Mouse (Mus musculus): ENCODE data around the gene Prmt8. TPM values are rescaled to one million over a fixed set of nuclear protein-coding genes. Genes with fewer than 3 reads are reported as not detected.

The Prmt8 gene
- polyA plus RNA-seq, 1 experiment, result not detected

- 86% methylated on average over 6 of the region's 6 CpGs for WGBS
- Histone ChIP-seq H3K4me3 (ENCODE audit: control insufficient read depth, insufficient read depth, low read length) (no peak overlapping the region), H3K4me1 (replicated peaks; ENCODE audit: control insufficient read depth, insufficient read depth, low read length) (no peaks in the 10 kb centered on the region), H3K27me3 (ENCODE audit: control insufficient read depth, insufficient read depth, low read length) (no peaks in the 10 kb centered on the region), H3K27ac (ENCODE audit: control insufficient read depth, insufficient read depth, low read length) (no peak overlapping the region), H3K36me3 (ENCODE audit: control insufficient read depth, insufficient read depth, low read length) (no peaks in the 10 kb centered on the region)
- TF ChIP-seq POLR2A (IDR thresholded peaks at IDR 0.05; ENCODE audit: control insufficient read depth, extremely low read depth, insufficient read depth, low read length, poor library complexity), result no peak
- DNase-seq, result no peak
These were observed 28.1 kb downstream of the Prmt8 start for GRCm38 (mm10) chr6:127741162-127741561.

GRCm38 (mm10) chr6:127740711-127741110, 28.6 kb downstream of the Prmt8 start:
- 84% methylated on average over 9 of the region's 9 CpGs for WGBS
- no peak for TF ChIP-seq CTCF (IDR thresholded peaks at IDR 0.05; ENCODE audit: borderline replicate concordance, control insufficient read depth, extremely low read depth, insufficient read depth, low read length, poor library complexity)
- TF ChIP-seq POLR2A (IDR thresholded peaks at IDR 0.05; ENCODE audit: control insufficient read depth, extremely low read depth, insufficient read depth, low read length, poor library complexity), result no peak
- DNase-seq, result no peak
- H3K4me3 ChIP-seq (ENCODE audit: control insufficient read depth, insufficient read depth, low read length), result no peak overlapping the region
- no peaks in the 10 kb centered on the region for H3K36me3 ChIP-seq (ENCODE audit: control insufficient read depth, insufficient read depth, low read length)
- no peaks in the 10 kb centered on the region for H3K27me3 ChIP-seq (ENCODE audit: control insufficient read depth, insufficient read depth, low read length)
- no peak overlapping the region for H3K27ac ChIP-seq (ENCODE audit: control insufficient read depth, insufficient read depth, low read length)
- no peaks in the 10 kb centered on the region for H3K4me1 ChIP-seq (replicated peaks; ENCODE audit: control insufficient read depth, insufficient read depth, low read length)

GRCm38 (mm10) chr6:127739921-127740320, 29.4 kb downstream of the Prmt8 start:
- TF ChIP-seq CTCF (IDR thresholded peaks at IDR 0.05; ENCODE audit: borderline replicate concordance, control insufficient read depth, extremely low read depth, insufficient read depth, low read length, poor library complexity) (no peak), POLR2A (IDR thresholded peaks at IDR 0.05; ENCODE audit: control insufficient read depth, extremely low read depth, insufficient read depth, low read length, poor library complexity) (no peak)
- H3K27me3 ChIP-seq (ENCODE audit: control insufficient read depth, insufficient read depth, low read length), result no peaks in the 10 kb centered on the region
- no peak for DNase-seq
- H3K27ac ChIP-seq (ENCODE audit: control insufficient read depth, insufficient read depth, low read length), result no peak overlapping the region
- no peaks in the 10 kb centered on the region for H3K36me3 ChIP-seq (ENCODE audit: control insufficient read depth, insufficient read depth, low read length)
- H3K4me1 ChIP-seq (replicated peaks; ENCODE audit: control insufficient read depth, insufficient read depth, low read length), result no peaks in the 10 kb centered on the region
- H3K4me3 ChIP-seq (ENCODE audit: control insufficient read depth, insufficient read depth, low read length), result no peak overlapping the region
- 76% methylated on average over 5 of the region's 5 CpGs for WGBS

DNA sequence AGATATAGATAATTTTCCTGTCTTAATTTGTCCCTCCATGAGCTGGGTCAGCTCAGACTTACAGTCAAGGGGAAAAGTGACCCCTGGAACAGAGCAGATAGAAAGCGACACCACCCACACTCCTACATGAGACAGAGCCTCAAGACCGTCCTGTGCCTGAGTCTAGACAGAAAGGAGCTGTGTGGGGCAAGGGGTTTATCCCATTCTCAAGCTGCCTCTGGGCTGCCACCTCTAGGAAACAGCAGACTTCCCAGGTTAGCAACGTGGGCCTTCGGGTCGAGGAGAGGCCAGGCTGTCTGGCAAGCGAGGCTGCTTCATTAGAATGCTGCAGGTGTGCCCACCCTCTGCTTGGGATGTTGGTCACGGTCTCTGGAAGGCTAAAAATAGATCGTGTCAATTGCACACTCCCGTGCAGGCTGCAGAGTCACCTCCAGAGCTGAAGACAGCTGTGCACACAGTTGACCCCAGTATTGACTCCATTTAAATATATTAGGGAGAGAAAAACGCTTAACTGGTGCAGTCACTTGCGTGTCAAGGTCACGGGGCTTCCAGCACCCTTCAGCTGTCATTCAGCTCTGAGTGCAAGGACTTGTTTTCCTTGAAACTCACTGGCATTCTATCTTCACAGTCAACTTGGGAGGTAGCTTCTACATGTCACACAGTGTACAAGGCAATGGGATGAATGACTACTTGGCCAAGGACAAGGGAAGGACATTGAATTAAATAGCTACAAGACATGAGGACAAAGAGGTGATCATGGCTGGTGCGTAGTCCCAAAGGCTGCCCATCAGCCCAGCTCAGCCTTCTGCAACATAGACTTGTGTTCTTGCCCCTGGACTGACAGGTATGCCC, 33.9 kb downstream of the Prmt8 start:
- Histone ChIP-seq H3K27ac (ENCODE audit: control insufficient read depth, insufficient read depth, low read length) (no peak overlapping the region), H3K4me1 (replicated peaks; ENCODE audit: control insufficient read depth, insufficient read depth, low read length) (no peaks in the 10 kb centered on the region), H3K27me3 (ENCODE audit: control insufficient read depth, insufficient read depth, low read length) (no peaks in the 10 kb centered on the region), H3K4me3 (ENCODE audit: control insufficient read depth, insufficient read depth, low read length) (no peak overlapping the region), H3K36me3 (ENCODE audit: control insufficient read depth, insufficient read depth, low read length) (no peaks in the 10 kb centered on the region)
- 70% methylated on average over 13 of the region's 13 CpGs for WGBS
- DNase-seq, result no peak
- no peak for TF ChIP-seq CTCF (IDR thresholded peaks at IDR 0.05; ENCODE audit: borderline replicate concordance, control insufficient read depth, extremely low read depth, insufficient read depth, low read length, poor library complexity)
- TF ChIP-seq POLR2A (IDR thresholded peaks at IDR 0.05; ENCODE audit: control insufficient read depth, extremely low read depth, insufficient read depth, low read length, poor library complexity), result no peak

- WGBS, result 67% methylated on average over 8 of the region's 8 CpGs
These were observed 46.1 kb downstream of the Prmt8 start for GRCm38 (mm10) chr6:127723126-127723525.

DNA sequence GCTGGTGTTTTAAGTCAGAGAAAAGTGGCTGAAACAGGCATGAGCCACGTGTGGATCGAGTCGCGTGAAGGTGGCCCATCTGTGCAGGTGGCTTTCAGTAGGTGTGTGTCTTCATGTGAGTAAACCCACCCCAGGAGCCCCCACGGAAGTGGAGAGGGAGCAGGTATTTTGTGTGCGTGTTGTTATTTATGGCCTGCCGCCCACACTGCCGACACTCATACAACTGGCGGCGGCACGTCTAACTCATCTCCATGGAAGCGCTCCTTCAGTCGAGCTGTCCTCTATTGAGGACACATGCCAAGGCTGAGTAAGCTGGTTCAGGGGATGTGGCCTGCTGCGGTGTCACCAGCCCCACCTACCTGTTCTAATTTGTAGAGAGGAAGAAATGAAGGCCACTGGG, 49.4 kb downstream of the Prmt8 start:
- TF ChIP-seq CTCF (IDR thresholded peaks at IDR 0.05; ENCODE audit: borderline replicate concordance, control insufficient read depth, extremely low read depth, insufficient read depth, low read length, poor library complexity), result no peak
- TF ChIP-seq POLR2A (IDR thresholded peaks at IDR 0.05; ENCODE audit: control insufficient read depth, extremely low read depth, insufficient read depth, low read length, poor library complexity), result no peak
- Histone ChIP-seq H3K36me3 (ENCODE audit: control insufficient read depth, insufficient read depth, low read length) (no peaks in the 10 kb centered on the region), H3K27me3 (ENCODE audit: control insufficient read depth, insufficient read depth, low read length) (no peaks in the 10 kb centered on the region), H3K27ac (ENCODE audit: control insufficient read depth, insufficient read depth, low read length) (no peak overlapping the region), H3K4me3 (ENCODE audit: control insufficient read depth, insufficient read depth, low read length) (no peak overlapping the region), H3K4me1 (replicated peaks; ENCODE audit: control insufficient read depth, insufficient read depth, low read length) (no peaks in the 10 kb centered on the region)
- WGBS, result 93% methylated on average over 14 of the region's 14 CpGs
- DNase-seq, result no peak

More at GRCm38 (mm10) chr6:127723126-127723525, 46.1 kb downstream of the Prmt8 start:
- H3K27ac ChIP-seq (ENCODE audit: control insufficient read depth, insufficient read depth, low read length), result no peak overlapping the region
- no peak overlapping the region for H3K4me3 ChIP-seq (ENCODE audit: control insufficient read depth, insufficient read depth, low read length)
- H3K4me1 ChIP-seq (replicated peaks; ENCODE audit: control insufficient read depth, insufficient read depth, low read length), result no peaks in the 10 kb centered on the region
- H3K27me3 ChIP-seq (ENCODE audit: control insufficient read depth, insufficient read depth, low read length), result no peaks in the 10 kb centered on the region
- no peaks in the 10 kb centered on the region for H3K36me3 ChIP-seq (ENCODE audit: control insufficient read depth, insufficient read depth, low read length)
- TF ChIP-seq POLR2A (IDR thresholded peaks at IDR 0.05; ENCODE audit: control insufficient read depth, extremely low read depth, insufficient read depth, low read length, poor library complexity) (no peak), CTCF (IDR thresholded peaks at IDR 0.05; ENCODE audit: borderline replicate concordance, control insufficient read depth, extremely low read depth, insufficient read depth, low read length, poor library complexity) (no peak)
- no peak for DNase-seq
